Mouse (Mus musculus) left cerebral cortex, adult 2 months (tissue): ENCODE data around the gene Nlrp4c. TPM values are rescaled to one million over a fixed set of nuclear protein-coding genes. Genes with fewer than 3 reads are reported as not detected.
"Not testable (repeated sequence)": the region's sequence is repeated elsewhere in the genome, so short reads cannot be mapped to it uniquely, and the experiment has no call there.

ENCODE experiments used
- DNase-seq, 2 experiments: peaks; one replicate each; pipeline ENCODE4 v3.0.0; 2021 to 2022; ENCODE audit warnings: low spot score in 2 of 2, mixed read lengths in 1 of 2; ENCODE audit errors: extremely low spot score in 1 of 2
- H3K27ac ChIP-seq: fragments of 200-600 bp; 2 replicates; pipeline ENCODE4 v1.8.1; 2022
- H3K4me3 ChIP-seq: fragments of 200-600 bp; 2 replicates; pipeline ENCODE4 v1.8.1; 2022
- CTCF ChIP-seq: fragments of 200-600 bp; IDR thresholded peaks from 2 replicates; pipeline ENCODE4 v1.8.1; 2022; ENCODE audit warnings: antibody characterized with exemption, mild to moderate bottlenecking, moderate library complexity
- intact Hi-C: fragments of 180-260 bp; cut with DNase I; formaldehyde crosslinking; loops from one replicate; pipeline ENCODE4 v1.15.1; 2025
- long read RNA-seq, 2 experiments: library from polyadenylated mRNA; stranded (forward); transcript quantifications; one replicate each; pipeline ENCODE4 v2.0.0; 2021; ENCODE audit warnings: borderline mapping rate in 2 of 2
- total RNA-seq, 2 experiments: library from RNA; stranded (reverse); gene quantifications; 2 replicates each; pipeline ENCODE4 v1.2.3; 2021

Nlrp4c gene
- total RNA-seq = not detected
- long read RNA-seq, experiment 1 = 0 reads
- long read RNA-seq, experiment 2 = 0 reads

- Histone ChIP-seq H3K4me3 (no peak within 1 kb of the TSS), H3K27ac (no peak within 1 kb of the TSS)
- intact Hi-C loops = no loop called here
- TF ChIP-seq CTCF = no peak
- no peak for DNase-seq
These were observed at the start of gene Nlrp4c for GRCm38 (mm10) chr7:6044861-6045260. Gene Nlrp4c, plus strand, starts transcription at chr7:6045161.

GRCm38 (mm10) chr7:6010910-6011309 is 34.1 kb upstream of the Nlrp4c start, which contains the start of gene Vmn1r65:
Gene Vmn1r65, minus strand, starts transcription at chr7:6011010.
- H3K27ac ChIP-seq = no peak within 1 kb of the TSS
- intact Hi-C loops = no loop called here
- H3K4me3 ChIP-seq = no peak within 1 kb of the TSS
- no peak for DNase-seq
- TF ChIP-seq CTCF = no peak

DNA sequence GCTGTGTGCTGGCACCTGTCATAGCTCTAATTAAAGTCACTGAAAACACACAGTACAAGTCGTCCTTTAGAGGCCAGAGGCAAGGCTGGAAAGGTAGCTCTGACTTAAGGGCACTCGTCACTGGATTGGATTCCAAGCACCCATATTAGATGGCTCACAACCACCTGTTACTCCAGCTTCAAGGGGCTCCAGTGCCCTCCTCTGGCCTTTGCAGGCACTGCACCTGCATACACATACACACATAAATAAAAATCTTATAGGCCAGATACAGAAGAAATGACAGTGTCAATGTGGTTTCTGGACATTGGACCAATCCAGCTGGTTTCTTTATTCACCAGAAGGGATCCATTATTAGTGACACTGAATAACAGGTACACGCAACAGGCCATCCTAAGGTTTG is 74.5 kb downstream of the Nlrp4c start:
- TF ChIP-seq CTCF = no peak
- Histone ChIP-seq H3K27ac (no peak overlapping the region), H3K4me3 (no peak overlapping the region)
- DNase-seq = no peak
- intact Hi-C loops = no loop called here

- not testable (repeated sequence) for DNase-seq, H3K27ac ChIP-seq, H3K4me3 ChIP-seq
- intact Hi-C loops = loop anchor here (10.0 kb wide), 1 partner anchor 165 kb away; the partner anchor contains the start of gene Zfp667
These were observed 75.1 kb downstream of the Nlrp4c start for GRCm38 (mm10) chr7:6120104-6120503.

DNA sequence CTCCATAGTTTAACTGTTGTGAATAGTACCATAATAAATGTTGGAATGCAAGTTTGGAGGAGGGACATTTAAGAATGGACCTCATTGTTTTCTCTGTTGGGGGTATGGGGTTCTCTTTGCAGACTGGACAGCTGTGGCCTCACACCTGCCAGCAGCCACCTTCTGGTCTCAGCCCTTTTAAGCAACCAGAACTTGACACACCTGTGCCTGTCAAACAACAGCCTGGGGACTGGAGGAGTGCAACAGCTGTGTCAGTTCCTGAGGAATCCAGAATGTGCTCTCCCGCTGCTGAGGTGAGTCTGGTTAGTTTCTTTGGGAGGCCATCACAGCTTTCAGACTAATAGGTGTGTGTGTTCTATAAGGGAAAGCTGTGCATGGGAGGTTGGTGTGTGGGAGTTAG is 76.2 kb downstream of the Nlrp4c start:
- H3K27ac ChIP-seq, H3K4me3 ChIP-seq, DNase-seq: not testable (repeated sequence)
- intact Hi-C loops = loop anchor here (10.0 kb wide), 1 partner anchor 164 kb away; the partner anchor contains the start of gene Zfp667

DNA sequence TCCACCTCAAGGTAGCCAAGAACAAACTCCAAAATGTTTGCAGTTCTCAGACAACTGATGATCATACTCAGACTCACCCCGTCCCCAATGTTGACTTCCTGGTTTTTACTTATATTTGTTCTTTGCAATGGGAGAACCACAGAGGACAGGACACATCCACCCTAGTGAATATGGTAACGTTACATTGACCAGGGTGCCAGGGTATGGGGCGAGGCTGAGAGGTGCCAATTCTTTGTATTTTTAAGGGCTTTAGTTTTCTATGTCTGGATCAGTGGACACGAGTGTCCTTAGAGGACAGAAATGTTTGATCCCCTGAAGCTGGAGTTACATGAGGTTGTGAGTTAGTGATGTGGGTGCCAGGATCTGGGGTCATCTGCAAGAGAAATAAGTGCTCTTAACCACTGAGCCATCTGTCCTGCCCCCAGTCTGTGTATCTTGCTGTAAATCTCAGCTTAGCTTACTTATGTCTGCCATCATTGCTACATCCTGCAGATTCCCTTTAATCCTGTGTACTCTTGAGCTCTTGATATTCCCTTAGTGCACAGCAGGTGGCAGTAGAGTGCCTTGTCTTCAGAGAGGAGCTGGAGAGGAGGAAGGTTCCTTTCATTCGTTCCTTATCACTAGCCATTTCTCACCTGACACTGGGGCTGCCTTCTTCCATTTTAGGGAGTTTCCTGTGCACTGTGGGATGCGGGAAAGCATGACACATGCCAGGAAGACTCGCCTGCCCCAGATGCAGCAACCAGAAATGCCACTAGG is 81.9 kb downstream of the Nlrp4c start:
- H3K27ac ChIP-seq = no peak overlapping the region
- intact Hi-C loops = loop anchor here (1.0 to 10.0 kb wide), 3 partner anchors 45 to 158 kb away; partner anchors contain the start of genes Zfp444 and Zfp667
- DNase-seq = peak; percentile 81 to 85
- H3K4me3 ChIP-seq = no peak overlapping the region
- peak; percentile 91 for TF ChIP-seq CTCF

DNA sequence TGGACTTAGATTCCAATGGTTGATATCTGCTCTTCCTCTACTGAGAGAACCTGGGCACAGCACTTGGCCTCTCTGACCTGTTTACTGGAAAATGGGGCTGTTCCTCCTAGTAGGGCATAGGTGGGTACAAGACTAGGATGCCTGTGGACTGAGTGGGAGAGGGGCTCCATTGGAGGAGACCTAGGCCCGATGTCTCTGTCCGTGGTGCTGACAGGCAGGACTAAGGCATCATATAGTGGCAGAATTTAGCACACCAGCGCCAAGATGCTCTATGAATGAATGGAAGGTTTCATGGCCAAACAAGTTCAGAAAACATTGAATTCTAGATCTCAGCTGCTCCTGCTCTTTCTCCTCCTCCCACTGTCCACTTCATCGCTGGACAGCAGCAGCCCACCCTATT is 85.4 kb downstream of the Nlrp4c start:
- no peak for TF ChIP-seq CTCF
- no peak overlapping the region for H3K4me3 ChIP-seq
- intact Hi-C loops = no loop called here
- no peak overlapping the region for H3K27ac ChIP-seq
- no peak for DNase-seq

GRCm38 (mm10) chr7:6132646-6133045 is 87.7 kb downstream of the Nlrp4c start:
- no peak overlapping the region for H3K27ac ChIP-seq
- intact Hi-C loops = no loop called here
- TF ChIP-seq CTCF = no peak
- no peak for DNase-seq
- H3K4me3 ChIP-seq = no peak overlapping the region

DNA sequence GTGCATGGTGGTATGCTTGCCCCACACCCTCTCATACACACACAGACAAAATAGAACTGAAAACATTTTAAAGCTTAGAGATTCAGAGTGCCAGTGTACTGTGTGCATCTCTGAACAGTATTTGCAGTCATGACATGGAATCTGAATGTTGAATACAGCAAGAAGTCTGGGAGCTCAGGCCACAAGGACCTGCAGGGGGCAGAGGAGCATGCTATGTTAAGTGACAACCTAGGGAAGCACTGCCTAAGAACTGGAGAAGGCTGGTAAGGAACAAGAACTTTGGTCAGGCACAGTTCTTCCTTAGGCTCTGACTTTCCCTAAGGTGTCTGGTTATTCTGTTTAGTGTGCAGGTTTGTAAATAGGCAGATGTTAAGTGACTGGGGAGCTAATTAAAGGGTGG is 91.5 kb downstream of the Nlrp4c start:
- Histone ChIP-seq H3K4me3 (no peak overlapping the region), H3K27ac (no peak overlapping the region)
- DNase-seq = no peak
- intact Hi-C loops = no loop called here
- peak; percentile 1; the same call in 1 of the 2 replicates for TF ChIP-seq CTCF

GRCm38 (mm10) chr7:6139295-6139694 is 94.3 kb downstream of the Nlrp4c start:
- TF ChIP-seq CTCF = no peak
- no peak for DNase-seq
- Histone ChIP-seq H3K27ac (no peak overlapping the region), H3K4me3 (no peak overlapping the region)
- intact Hi-C loops = no loop called here

DNA sequence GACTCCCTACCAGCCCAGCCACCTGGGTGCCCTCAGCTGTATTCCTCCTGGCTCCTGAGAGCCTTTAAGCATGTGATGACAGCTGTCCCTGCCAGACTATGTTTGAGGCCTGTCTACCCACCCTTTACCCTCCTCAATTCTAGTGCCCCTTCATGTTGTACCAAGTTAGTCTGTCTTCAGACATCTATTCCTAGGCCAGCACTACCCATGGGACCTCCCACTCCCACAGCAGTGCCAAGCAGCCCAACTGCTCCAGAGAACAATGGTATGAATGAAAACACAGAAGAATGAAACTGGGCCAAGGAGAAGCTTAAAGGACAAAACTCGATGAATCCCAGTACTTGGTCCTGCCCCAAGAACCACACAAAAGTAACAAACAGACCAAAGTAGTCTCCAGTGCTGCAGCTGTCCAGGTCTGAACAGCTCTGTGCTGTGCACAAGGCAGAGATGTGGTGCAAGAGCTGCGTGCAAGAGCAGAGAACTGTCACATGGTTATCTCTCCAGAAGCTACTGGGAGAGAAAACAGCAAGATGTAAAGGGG is 99.1 kb downstream of the Nlrp4c start:
- DNase-seq = no peak
- Histone ChIP-seq H3K27ac (peak overlapping the region; percentile 32; the same call in 1 of the 2 replicates), H3K4me3 (no peak overlapping the region)
- TF ChIP-seq CTCF = no peak
- intact Hi-C loops = no loop called here

GRCm38 (mm10) chr7:6145423-6146188 is 100.6 kb downstream of the Nlrp4c start:
- no peak for TF ChIP-seq CTCF
- Histone ChIP-seq H3K4me3 (no peak overlapping the region), H3K27ac (peak overlapping the region; percentile 40)
- intact Hi-C loops = no loop called here
- no peak for DNase-seq
